Mouse (Mus musculus): ENCODE measurements around the gene Igfbp1. TPM values are rescaled to one million over a fixed set of nuclear protein-coding genes. Genes with fewer than 3 reads are reported as not detected.

The Igfbp1 gene
- polyA plus RNA-seq, 1 experiment from 2014 or later, result 1.5 TPM

Other genes with a start within 250 kb of the Igfbp1 start
- 0.81 and 0.89 TPM in 2 replicates for gene Adcy1, start 134.3 kb upstream of the Igfbp1 start, polyA plus RNA-seq (2016; fragmentation: Nextera tagmentation; extraction: Ambion mirVana)
- not detected in 2 replicates for gene Gm11985, start 9.2 kb upstream of the Igfbp1 start, polyA plus RNA-seq (2016; fragmentation: Nextera tagmentation; extraction: Ambion mirVana)
- gene Igfbp3, start 16.1 kb downstream of the Igfbp1 start, polyA plus RNA-seq (2016; fragmentation: Nextera tagmentation; extraction: Ambion mirVana), result 122 and 126 TPM in 2 replicates